Mouse (Mus musculus) mature B cell (primary cell): ENCODE measurements around the gene Smco4.
"Not testable (repeated sequence)": the region's sequence is repeated elsewhere in the genome, so short reads cannot be mapped to it uniquely, and the experiment has no call there.

Experiments
- in situ Hi-C: fragments of 300-500 bp; cut with MboI; formaldehyde crosslinking; loops from 2 replicates; pipeline ENCODE4 v1.14.3; 2019

Smco4 gene

DNA sequence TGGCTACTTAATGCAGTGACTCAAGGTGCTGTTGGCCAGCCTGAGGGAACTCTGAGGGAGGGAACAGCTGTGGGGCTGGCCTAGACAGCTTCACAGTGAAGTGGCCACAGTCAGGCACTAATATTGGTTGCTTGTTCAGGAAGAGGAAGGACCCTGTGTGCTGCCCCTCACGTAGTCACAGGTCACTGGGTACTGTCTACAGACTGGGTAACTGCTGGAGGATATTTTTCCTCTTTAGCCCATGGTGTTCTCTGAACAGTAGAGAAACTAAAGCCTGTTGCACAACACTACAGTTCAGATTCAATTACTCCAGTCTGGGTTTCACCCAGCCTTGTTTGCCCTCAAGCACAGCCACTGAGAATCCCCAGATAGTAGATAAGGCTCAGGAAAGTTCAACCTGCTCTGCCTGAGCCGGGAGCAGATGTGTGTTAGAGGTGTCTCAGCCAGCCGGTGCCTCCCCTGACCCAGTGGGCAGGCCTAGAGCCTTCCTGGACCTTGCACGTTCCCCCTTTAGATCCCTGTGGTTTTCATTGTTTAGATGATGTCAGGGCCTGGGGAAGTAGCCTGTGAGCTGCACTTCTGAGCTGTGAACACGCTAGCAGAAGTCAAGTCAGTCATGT, 48.6 kb downstream of the Smco4 start:
- in situ Hi-C loops = no loop called here

DNA sequence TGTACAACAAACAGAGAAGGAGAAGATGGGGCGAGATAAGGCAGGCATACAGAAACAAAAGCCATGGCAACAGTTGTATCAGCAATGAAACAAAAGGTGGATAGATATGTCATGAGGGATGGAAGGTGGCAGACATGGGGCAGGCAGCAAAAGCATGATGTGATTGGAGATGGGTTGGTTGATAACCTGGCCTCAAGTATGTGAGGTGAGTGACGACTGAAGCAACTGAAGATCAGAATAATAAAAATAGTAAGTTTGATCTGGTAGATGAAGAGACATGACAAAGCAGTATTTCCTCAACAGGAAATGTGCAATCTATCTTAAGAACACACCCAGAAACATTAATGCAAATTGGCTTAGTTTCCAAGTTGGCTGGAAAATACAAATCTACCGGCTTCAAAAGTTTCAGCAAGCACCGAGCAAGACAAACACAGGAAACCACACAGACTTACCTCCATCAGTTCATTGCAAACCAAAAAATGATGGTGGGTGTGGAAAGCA, 57.3 kb downstream of the Smco4 start:
- in situ Hi-C loops = no loop called here

DNA sequence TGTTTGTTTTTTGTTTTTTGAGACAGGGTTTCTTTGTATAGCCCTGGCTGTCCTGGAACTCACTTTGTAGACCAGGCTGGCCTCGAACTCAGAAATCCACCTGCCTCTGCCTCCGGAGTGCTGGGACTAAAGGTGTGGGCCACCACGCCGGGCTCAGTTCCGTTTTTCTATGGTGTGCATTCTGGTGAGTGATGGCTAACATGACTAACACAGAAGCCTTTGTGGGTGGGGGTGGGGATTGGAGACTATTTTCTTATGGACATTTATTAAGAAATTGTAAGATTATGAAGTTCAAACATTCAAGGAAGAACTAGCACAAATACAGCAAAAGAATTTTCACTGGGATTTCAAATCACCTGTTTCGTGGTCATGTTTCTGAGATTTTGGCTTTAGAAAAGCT, 57.8 kb downstream of the Smco4 start:
- in situ Hi-C loops = not testable (repeated sequence)

DNA sequence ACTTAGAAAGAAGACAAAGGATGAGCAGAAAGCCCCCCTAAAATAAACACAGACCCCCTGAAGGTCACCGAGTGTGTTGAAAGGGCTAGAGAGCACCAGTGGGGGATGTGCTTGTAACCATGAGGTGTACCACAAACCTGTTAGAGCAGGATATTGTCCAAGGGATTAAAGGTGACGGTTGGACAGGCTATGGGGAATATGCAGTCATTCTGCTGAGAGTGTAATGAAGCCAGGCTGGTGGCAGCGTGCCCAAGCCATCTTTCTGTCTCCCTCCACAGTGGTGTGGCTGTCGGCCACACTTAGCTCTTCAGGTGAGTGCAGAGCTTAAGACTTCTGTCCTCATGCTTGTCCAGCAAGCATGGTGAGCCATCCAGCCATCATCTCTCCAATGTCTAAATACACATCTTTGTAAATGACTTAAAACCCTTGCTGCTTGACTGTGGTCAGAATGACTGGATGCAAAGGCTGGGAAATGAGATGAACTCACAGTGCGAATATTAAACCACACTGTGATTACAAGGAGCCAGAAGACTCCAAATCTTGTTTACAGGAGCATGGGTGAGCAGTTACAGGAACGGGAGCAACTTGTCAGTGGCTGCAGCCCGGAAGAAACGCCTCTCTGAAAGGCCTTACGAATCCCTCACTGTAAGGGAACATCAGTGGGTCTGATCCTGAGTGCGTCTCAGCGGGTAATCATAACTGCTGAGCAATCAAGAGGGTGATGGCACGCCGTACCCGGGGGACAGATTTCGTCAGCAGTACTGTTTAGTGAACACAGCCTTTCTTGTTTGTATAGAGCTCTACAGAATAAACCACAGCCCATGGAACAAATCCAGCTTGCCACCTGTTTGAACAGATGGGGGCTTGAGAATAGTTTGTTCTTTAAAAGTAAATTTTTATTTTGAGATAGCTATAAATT, 59.0 kb downstream of the Smco4 start:
- in situ Hi-C loops = no loop called here

DNA sequence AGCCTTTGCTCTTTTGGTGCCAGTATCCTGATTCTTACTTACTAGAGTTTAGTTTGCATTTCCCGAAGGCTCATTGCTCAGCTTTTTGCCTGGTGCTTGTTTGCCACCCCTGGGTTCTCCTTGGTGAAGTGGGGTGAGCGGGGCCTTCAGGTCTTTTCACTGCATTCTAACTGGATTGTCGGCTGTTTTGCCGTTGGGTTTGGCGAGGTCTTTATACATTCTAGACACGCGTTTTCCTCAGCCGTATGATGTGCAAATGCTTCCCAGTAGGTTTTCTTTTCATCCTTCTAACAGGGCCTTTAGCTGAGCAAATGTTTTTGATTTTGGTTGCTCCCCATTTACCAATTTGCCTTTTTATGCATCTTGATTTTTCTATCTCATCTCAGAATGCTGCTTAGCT, 60.1 kb downstream of the Smco4 start:
- in situ Hi-C loops = no loop called here

DNA sequence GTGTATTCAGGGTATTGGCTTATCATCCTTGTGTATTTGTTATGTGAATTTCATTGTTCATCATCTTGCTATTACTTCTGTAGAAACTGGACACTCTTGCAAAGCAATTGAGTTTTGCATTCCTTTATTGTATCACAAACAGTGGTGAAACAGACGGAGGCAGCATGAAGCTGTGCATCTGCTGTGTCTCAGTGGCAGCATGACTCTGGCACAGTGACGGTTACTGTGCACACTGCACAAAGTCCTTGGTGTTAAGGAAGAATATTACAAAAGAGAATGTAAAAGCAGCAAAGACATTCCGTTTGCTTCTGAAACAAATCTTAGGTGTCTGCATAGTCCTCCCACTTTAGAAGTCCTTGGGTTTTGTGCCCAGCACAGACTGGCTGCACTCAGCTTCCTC, 67.2 kb downstream of the Smco4 start:
- in situ Hi-C loops = no loop called here

DNA sequence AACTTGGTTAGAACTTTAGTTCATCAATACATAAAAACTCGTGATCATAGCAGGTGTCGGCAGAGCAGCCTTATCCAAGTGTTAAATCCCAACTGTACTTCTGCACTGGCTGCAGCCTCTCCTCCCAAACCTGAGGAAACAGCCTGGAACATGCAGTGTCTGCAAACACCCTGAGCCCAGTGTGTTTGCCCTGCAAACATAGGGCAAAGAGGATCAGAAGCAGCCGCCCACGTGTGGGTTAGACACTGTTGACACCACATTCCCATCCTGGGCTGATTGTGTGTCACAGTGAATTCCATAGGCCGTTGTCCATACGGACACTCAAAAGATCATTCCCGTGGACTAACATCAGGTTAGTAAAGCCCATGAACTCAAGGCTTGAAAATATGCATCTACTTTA, 69.1 kb downstream of the Smco4 start:
- in situ Hi-C loops = no loop called here

DNA sequence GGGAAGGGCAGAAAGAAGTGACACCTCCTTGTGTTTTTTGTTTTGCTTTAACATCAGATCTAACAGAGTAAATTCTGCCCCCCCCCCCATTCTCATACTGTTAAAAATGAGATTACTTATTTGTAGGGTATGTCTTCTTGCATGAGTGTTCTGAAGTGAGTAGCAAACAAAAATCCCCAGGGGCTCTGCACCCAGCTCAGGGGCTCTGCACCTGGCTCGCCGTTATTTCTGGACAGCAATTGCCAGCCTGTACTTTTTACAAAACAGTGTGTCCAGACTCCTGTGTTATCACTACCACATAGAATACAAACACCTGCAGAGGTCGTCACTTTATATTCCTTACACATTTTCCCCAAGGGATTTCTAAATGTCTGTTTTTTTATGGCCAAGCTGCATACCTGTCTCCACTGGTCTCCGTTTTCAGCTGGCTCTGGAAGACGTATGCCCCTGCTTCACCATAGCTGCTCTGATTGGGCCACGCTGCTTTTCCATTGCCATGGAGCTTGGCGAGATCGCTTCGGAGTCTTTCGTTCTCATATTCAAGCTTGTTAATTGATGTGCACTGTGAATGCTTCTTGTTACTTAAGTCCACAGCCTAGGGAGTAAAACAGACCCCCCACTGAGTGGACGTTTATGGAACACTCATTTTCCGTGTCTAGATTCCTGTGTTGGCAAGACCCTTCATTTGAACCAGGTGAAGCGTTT, 81.7 kb downstream of the Smco4 start:
- in situ Hi-C loops = no loop called here

DNA sequence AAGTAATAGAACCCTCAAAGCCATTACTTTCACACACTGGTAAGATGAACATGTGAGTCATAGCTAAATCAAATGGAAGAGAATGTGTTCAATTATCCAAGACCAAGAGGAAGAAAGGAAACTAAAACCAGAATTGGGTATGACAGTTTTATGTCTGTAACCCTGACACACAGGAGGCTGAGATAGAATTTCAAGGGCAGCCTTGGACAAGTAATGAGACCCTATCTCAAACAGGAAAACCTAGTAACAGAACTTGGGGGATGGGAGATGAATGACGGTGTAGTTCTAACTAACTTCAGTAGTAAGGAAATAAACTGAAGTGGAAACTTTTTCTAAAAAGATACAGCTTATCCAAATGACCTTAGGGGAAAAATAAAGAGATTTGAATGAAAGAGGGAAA, 85.2 kb downstream of the Smco4 start:
- in situ Hi-C loops = no loop called here

DNA sequence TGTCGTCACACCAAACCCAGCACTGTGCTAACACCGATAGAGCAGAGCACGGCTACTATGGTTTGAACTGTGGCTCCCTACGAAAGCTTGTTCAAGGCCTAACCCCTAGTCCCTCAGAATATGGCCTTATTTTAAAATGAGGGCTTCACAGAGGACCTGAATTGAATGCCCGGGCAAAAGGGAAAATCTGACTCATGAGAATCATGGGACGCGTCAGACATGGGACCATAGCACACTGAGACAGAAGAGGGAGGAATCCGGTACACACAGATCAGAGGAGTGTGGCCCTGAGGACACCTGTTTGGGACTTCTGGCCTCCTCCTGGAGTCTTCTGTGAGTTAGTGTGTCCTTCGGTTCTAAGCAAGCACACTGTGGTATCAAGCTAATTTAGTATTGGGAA, 85.7 kb downstream of the Smco4 start:
- in situ Hi-C loops = no loop called here

DNA sequence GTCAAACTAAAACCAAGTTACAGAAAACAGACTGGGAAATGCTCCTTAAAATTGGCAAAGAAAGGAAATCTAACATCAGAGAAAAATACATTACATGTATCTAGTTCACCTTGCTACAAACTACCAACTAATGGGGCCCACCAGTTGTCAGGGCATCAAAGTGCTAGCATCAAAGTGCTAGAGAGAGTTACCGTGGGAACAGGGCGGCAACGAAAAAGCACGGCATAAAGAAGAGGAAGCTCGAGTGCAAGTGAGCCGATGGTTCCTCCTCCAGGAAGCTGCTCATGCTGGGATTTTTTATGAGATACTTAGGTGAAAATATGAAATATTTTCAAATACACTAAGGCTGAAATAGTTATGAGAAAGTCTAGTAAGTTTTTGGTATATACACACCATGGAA, 86.9 kb downstream of the Smco4 start:
- in situ Hi-C loops = no loop called here

DNA sequence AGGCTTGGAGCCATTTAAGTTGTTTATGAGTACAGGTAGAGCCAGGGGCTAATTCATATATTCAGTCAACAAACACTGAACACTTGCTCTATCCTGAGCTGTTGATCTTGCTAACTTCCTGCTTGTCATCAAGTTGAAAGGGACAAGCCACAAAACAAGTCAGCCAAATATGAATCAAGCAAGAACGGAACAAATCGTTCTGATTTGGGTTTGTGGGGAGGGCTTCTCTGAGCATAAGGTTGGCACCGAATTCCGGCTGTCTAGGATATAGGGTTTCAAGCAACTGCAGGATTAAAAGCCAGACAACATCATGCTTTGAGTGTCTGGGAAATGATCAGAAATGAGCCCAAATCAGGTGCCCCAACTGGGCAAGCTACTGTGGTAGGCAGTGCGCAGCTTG, 88.8 kb downstream of the Smco4 start:
- in situ Hi-C loops = no loop called here

DNA sequence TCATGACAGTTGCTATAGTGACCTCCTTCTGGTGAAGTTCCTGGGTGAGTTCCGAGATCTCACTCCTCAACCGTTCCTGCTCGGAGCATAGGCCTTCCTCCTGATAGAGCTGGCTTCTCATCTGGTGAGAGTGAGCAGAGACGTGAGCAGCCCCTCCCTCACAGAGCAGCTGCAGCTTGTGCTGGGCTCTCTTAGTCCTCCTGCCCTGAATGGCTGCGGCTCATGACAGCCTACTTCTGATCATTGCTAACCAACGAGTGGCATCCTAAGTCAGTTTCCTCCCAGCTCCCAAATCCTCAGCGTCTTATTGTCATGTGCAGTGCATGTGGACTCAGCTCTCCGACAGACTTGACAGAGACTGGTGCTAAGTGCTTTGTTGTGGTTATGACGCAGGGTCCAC, 91.0 kb downstream of the Smco4 start:
- in situ Hi-C loops = no loop called here

DNA sequence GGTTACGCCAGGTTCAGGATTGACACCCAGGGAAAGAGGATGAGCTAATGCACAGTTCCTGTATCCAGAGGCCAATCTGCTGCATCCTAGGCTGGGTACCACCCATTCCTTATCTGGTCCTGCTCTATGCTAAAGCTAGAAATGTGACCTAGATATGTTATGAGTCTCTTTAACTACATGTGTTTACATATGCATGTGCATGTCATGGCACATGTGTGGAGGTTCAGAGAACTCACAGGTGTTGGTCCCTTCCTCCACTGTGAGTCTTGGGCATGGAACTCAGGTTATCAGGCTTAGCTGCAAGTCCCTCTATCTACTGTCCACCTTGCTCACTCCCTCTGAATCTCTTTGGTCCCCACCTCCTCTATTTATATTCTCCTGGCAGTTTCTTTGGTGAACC, 92.7 kb downstream of the Smco4 start:
- in situ Hi-C loops = no loop called here

DNA sequence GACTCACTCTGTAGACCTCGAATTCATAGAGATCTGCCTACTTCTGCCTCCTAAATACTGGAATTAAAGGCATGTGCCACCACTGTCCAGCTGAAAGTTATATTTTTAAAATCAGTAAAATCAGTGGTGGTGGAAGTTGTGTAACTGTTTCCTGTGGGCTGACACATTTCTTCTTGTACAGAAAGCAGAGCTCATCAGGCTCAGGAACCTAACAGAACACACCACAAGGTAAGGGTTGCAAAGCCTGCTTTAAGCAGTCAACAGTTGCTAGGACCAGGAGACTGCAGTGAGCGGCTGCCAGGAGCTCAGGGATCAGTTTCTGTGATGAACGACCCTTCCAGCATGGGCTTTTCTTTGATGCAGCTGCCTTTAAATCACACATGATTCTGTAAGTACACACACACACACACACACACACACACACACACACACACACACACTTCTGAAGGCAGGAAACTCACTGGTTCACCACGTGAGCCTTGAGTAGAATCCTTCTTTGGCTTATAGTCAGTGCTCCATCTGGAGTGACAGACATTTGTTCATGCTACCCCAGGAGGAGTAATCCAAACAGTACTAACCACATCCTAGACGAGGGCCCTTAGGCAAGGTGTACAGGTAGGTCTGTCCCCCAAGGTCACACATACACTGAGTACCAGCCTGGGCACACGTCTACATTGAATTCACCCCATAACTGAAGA, 94.1 kb downstream of the Smco4 start:
- in situ Hi-C loops = no loop called here

DNA sequence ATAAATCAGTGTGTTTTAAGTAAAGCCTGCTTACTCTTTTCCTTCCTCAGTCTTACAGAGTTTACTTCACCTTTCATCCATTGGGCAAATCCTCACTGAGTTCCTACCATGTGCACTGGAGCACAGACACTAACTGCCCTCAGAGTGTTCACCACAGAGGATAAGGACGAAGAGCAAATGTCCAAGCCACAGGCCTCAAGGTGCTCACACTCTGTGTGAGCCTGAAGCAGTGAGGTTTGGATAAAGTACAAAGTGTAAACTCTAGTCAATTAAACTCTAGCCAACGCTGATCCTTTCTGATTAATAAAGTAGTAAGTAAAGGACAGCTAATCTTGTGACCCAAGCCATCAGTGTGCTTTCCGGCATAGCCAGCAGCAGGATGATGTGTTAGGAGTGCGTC, 100.9 kb downstream of the Smco4 start:
- in situ Hi-C loops = no loop called here
